Mouse (Mus musculus): ENCODE measurements around the gene Ints5.

Ints5 gene

GRCm38 (mm10) chr19:8928689-8929223, 36.0 kb downstream of the Ints5 start:
- DNase-seq (ENCODE audit: low spot score in 2 of 2): no peak

- DNase-seq (ENCODE audit: low spot score in 2 of 2): peak; percentile 83 to 86
Measured at GRCm38 (mm10) chr19:8929224-8930088, 36.7 kb downstream of the Ints5 start, which contains the start of the genes Rom1 and Eml3. Gene Rom1 (minus strand): TSS chr19:8929356. Gene Eml3 (plus strand): TSS chr19:8929552.

GRCm38 (mm10) chr19:8930117-8930516, 37.3 kb downstream of the Ints5 start:
- no peak for DNase-seq (ENCODE audit: low spot score in 2 of 2)

- DNase-seq (ENCODE audit: low spot score in 2 of 2): no peak
Measured at GRCm38 (mm10) chr19:8930771-8931170, 38.0 kb downstream of the Ints5 start.

- no peak for DNase-seq (ENCODE audit: low spot score in 2 of 2)
Measured at GRCm38 (mm10) chr19:8936736-8937135, 43.9 kb downstream of the Ints5 start.

- DNase-seq (ENCODE audit: low spot score in 2 of 2): no peak
Measured at GRCm38 (mm10) chr19:8940526-8941133, 47.8 kb downstream of the Ints5 start.

GRCm38 (mm10) chr19:8941136-8941514, 48.3 kb downstream of the Ints5 start:
- DNase-seq (ENCODE audit: low spot score in 2 of 2): no peak

- peak; percentile 96 to 98 for DNase-seq (ENCODE audit: low spot score in 2 of 2)
Measured at GRCm38 (mm10) chr19:8941515-8942217, 48.9 kb downstream of the Ints5 start, which contains the start of gene Mta2. Gene Mta2 (plus strand): TSS chr19:8941875.

- DNase-seq (ENCODE audit: low spot score in 2 of 2): no peak
Measured at GRCm38 (mm10) chr19:8942276-8942964, 49.6 kb downstream of the Ints5 start.

- DNase-seq (ENCODE audit: low spot score in 2 of 2): no peak
Measured at GRCm38 (mm10) chr19:8943047-8943446, 50.2 kb downstream of the Ints5 start.

- DNase-seq (ENCODE audit: low spot score in 2 of 2): no peak
Measured at GRCm38 (mm10) chr19:8944062-8944461, 51.3 kb downstream of the Ints5 start.

GRCm38 (mm10) chr19:8944750-8945149, 51.9 kb downstream of the Ints5 start:
- peak; percentile 71 to 82 for DNase-seq (ENCODE audit: low spot score in 2 of 2)

- DNase-seq (ENCODE audit: low spot score in 2 of 2): no peak
Measured at GRCm38 (mm10) chr19:8945251-8945650, 52.4 kb downstream of the Ints5 start.

GRCm38 (mm10) chr19:8946929-8947328, 54.1 kb downstream of the Ints5 start:
- no peak for DNase-seq (ENCODE audit: low spot score in 2 of 2)

Measured in urinary bladder, postnatal 4 days (tissue).